Mouse (Mus musculus) adrenal gland, adult 2 months (tissue): ENCODE data around the gene Cpa4. TPM values are rescaled to one million over a fixed set of nuclear protein-coding genes. Genes with fewer than 3 reads are reported as not detected.

Experiments used
- DNase-seq: peaks from one replicate; pipeline ENCODE4 v3.0.0; 2021
- polyA plus RNA-seq: library from polyadenylated mRNA; depleted of rRNA; stranded (reverse); fragments of >200 nt; gene quantifications from 2 replicates; pipeline ENCODE4 v1.2.3, GENCODE M21; 2012; rRNA removed
- total RNA-seq, 2 experiments: library from RNA; stranded (reverse); gene quantifications; 2 replicates each; pipeline ENCODE4 v1.2.3; 2021

Gene Cpa4
- total and polyA plus RNA-seq, 3 experiments: 1.1 to 2.1 (median 1.6) TPM

DNA sequence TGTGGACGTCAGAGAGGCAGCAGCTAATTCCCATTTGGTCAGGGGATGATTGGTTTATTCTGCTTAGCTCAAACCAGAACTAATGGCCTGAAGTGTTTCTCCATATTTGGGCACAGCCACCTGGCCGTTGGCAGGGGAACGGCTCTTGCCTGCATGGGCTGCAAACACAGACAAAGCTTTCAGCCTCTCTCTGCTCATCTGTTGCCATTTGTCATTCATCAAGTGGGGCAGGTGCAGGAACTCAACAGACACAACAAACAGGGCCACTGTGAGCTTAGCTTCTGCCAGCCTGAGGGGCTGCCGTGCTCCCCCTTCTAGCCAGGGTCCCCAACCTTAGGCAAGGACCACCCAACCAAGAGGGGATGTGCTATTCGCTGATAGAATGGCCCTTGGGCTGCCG lies 60.0 kb downstream of the Cpa4 start:
- no peak for DNase-seq

DNA sequence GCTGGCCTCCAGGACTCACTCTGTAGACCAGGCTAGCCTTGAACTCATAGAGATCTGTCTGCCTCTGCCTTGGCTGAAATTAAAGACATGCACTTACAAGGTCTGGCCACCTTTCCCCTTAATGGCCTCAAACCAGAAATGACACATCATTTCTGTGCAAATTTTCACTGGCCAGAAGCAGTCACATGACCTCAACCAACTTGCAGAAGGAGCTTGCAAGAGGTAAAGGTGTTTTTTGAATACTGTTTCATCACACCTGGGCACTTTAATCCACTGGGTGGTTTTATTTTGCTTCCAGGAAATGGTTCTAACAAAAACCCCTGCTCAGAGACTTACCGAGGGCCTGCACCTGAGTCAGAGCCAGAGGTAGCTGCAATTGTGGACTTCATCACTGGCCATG lies 61.8 kb downstream of the Cpa4 start:
- no peak for DNase-seq

DNA sequence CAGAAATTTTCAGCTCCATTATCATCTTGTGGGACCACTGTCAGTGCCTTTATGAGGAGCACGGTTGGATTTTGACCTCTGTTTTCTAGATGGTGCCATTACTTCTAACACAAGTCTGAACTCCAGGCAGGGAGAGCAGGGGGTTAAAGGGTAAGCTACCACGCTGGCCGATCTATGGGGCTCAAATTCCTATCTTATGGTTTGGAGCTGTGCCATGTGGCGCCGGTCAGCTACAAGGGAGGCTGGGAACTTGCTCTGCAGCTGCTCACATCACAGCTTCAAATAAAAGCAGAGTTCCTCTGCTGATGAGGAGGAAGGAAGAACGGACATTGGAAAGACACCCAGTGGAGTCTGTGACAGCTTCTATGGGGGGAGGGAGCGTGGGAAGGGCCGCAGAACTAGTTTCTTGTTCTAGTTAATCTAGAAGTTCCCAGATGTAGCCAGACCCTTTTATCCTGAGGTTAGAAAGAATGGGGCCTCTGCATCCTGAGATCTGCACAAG lies 67.2 kb downstream of the Cpa4 start:
- no peak for DNase-seq

DNA sequence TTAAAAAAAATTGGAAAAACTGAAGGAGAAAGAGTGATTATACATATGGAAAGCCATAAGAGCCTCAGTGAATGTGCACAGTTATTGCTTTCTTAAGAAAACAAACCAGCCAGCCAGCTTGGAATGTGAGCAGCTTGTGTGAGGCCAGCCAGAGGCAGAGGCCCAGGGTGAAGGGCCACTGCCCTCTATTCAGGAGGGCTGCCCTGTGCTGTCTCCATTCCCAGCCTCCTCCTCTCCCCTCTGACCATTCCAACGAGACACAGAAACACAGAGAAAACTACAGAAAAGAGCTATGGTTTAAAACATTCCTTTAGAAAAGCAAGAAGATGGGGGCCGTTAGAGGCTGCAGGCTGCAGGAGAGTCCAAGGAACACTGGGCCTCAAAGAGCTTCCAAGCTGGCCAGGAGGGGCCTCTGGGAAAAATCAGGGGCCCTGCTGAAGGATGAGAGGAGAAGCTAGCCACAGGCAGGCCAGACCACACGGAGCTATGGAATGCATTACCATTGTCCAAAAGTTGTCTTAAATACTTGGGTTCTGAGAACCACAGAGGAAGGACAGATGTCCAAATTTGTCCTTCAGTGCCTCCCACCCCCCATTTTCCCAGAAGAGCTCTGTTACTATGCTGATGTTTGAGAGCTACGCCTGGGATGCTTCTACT lies 68.1 kb downstream of the Cpa4 start:
- DNase-seq: no peak

DNA sequence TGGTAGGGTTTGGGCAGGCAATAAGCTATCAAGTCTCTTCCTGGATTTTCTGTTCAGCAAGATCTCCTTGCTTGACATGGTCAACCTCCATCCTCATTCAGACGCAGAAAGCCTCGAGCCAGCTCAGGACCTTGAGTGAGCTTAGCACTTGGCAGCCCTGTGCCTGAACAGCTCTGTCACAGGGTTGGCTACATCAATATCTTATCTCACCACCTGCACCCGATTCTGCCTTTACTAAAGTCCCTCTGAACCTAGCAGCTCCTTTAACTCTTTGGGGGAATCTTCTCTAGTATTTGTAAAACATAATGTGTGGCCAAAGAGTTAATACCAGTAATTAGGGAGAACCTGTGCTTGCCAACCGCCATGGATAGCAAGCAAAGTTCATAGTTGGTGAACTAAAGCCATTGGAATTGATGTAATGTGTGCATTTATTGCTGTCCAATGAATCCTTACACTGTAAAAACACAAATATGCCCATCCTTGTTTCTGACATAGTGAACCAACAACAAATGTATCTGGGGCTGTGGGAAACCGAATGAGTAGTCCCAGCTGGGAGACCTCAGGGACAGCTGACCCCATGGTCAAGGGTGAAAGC lies 70.6 kb downstream of the Cpa4 start, which contains the start of gene Cpa1:
Cpa1 (plus strand) TSS at position 545 of the 595 bp plus-strand sequence.
- DNase-seq: no peak

Other genes starting within 250 kb of the Cpa4 start
- gene Zc3hc1, start 177.3 kb upstream of the Cpa4 start, total RNA-seq: 10 to 100 TPM; 19.6 to 21.7 TPM
- gene Zc3hc1, start 177.3 kb upstream of the Cpa4 start, polyA plus RNA-seq: 16.9 and 18.1 TPM in 2 replicates
- 10 to 100 TPM; 57.8 to 75.6 TPM for gene Klhdc10, start 166.5 kb upstream of the Cpa4 start, total RNA-seq
- gene Klhdc10, start 166.5 kb upstream of the Cpa4 start, polyA plus RNA-seq: 14.1 and 15.7 TPM in 2 replicates
- gene Tmem209, start 58.6 kb upstream of the Cpa4 start, total RNA-seq: 10 to 100 TPM; 24.2 to 28.0 TPM
- 32.8 and 43.3 TPM in 2 replicates for gene Tmem209, start 58.6 kb upstream of the Cpa4 start, polyA plus RNA-seq
- under 1 TPM in 1 of 2 experiments, not detected in 1; 0.28 TPM for gene Ssmem1, start 58.5 kb upstream of the Cpa4 start, total RNA-seq
- not detected in 2 replicates for gene Ssmem1, start 58.5 kb upstream of the Cpa4 start, polyA plus RNA-seq
- gene Cpa2, start 26.8 kb upstream of the Cpa4 start, total RNA-seq: under 1 TPM; 0.69 to 0.98 TPM
- gene Cpa2, start 26.8 kb upstream of the Cpa4 start, polyA plus RNA-seq: 0.10 TPM in 1 of 2 replicates, not detected in the other
- not detected for gene Cpa5, start 42.6 kb downstream of the Cpa4 start, total RNA-seq
- gene Cpa5, start 42.6 kb downstream of the Cpa4 start, polyA plus RNA-seq: not detected in 2 replicates
- gene Cpa1, start 70.8 kb downstream of the Cpa4 start, total RNA-seq: not detected
- gene Cpa1, start 70.8 kb downstream of the Cpa4 start, polyA plus RNA-seq: not detected in 2 replicates
- 1 to 10 TPM; 5.9 to 9.3 TPM for gene Cep41, start 125.4 kb downstream of the Cpa4 start, total RNA-seq
- gene Cep41, start 125.4 kb downstream of the Cpa4 start, polyA plus RNA-seq: 3.4 and 4.5 TPM in 2 replicates
- 10 to 100 TPM; 32.3 to 58.6 TPM for gene Mest, start 155.2 kb downstream of the Cpa4 start, total RNA-seq
- 209 and 411 TPM in 2 replicates for gene Mest, start 155.2 kb downstream of the Cpa4 start, polyA plus RNA-seq